Mouse (Mus musculus) common myeloid progenitor, adult 5-6 weeks (primary cell): Measurements from ENCODE around the gene Ccnd3. TPM values are rescaled to one million over a fixed set of nuclear protein-coding genes. Genes with fewer than 3 reads are reported as not detected.

Source experiments
- ATAC-seq: replicated peaks from 2 replicates; pipeline ENCODE4 v1.8.0; 2016; ENCODE audit warnings: low read depth, mild to moderate bottlenecking, moderate TSS enrichment, inconsistent platforms; ENCODE audit not compliant: poor library complexity, severe bottlenecking
- total RNA-seq: library from RNA; stranded (forward); fragments of 200-1000, 187-1606 nt; gene quantifications from 2 replicates; pipeline ENCODE4 v1.2.3, GENCODE M21; 2017

Ccnd3 gene
- total RNA-seq, 1 experiment from 2014 or later = 61.9 TPM

DNA sequence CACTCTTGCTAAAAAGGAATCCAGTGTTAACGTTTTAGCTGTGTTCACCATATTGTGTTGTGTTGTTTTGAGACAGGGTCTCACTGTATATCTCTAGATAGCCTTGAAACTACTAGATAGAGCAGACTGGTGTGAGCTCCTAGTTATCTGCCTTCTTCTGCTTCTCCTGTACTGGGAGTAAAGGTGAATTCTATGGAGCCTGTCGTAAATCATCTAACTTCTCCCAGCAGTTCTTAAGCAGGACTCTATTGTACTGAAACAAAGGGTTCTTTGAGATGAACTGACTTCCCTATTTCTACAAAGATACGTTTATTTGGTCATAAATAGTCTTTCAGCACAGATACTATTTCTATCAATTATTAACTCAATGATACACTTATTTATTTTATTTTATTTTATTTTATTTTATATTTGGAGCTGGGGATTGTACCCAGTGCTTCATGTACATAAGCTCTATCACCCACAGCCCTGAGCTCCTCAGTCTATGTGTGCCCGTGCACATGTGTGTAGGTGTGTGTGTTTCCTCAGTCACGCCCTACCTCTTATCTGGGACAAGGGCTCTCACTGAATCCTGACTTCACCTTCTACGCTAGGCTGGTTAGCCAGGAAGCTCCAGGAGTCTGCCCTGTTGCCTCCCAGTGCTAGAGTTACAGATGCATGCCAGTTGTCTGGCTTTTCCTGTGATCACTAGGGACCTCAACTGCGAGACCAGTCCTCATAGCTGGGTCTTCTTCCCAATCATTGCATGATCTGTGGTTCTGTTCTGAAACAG, 129.3 kb downstream of the Ccnd3 start:
- no peak for ATAC-seq

DNA sequence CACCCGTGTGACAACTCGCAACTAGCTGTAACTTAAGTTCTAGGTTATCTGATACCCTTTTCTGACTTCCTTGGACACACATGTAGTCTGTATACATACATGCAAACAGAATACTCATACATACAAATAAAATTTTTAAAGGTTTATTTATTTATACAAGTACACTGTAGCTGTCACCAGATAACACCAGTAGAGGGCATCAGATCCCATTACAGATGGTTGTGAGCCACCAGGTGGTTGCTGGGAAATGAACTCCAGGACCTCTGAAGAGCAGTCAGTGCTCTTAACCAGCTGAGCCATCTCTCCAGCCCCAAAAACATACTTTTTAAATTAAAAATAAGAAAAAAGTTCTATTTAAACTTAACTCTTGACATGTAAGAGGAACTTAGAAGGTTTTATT, 138.1 kb downstream of the Ccnd3 start:
- ATAC-seq = no peak

DNA sequence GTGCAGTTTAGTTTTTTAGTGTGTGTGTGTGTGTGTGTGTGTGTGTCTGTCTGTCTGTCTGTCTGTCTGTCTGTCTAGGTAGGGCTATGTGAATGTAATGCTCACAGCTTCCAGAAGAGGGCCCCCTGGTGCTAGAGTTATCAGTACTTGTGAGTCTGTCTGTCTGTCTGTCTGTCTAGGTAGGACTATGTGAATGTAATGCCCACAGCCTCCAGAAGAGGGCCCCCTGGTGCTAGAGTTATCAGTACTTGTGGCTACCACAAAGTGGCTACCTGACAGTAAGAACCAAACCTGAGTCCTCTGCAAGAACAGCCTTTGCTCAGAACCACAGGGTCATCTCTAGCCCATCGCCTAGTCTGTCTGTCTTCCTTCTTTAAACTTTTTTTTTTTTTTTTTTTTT, 141.8 kb downstream of the Ccnd3 start:
- ATAC-seq = peak; percentile 93

DNA sequence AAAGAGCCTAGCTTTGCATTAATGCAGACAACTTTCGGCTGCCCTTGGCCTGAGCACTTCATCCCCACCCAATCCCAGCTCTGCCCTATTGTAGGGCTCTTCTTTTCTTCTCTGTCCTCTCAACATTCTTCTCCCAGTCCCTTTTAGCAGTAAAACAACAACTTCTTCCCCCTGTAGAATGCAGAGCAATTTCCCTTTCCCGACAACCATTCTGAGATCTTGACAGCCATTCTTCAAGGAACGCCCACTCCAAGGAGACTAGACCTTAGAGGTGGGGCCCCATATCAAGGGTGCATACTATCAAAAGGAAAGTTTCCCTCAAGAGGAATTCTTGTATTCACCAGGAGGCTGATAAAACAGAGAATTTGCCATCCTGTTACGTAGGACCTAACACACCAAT, 144.1 kb downstream of the Ccnd3 start:
- no peak for ATAC-seq

Other genes with a start within 250 kb of the Ccnd3 start
- gene Mrps10, start 136.2 kb upstream of the Ccnd3 start, total RNA-seq = 56.6 and 62.0 TPM in 2 replicates
- gene Guca1b, start 119.7 kb upstream of the Ccnd3 start, total RNA-seq = not detected in 2 replicates
- 1.4 TPM in 1 of 2 replicates, not detected in the other for gene Guca1a, start 104.5 kb upstream of the Ccnd3 start, total RNA-seq
- 0.39 and 0.87 TPM in 2 replicates for gene AI661453, start 68.4 kb upstream of the Ccnd3 start, total RNA-seq
- 1.2 TPM in 1 of 2 replicates, not detected in the other for gene 1700001C19Rik, start 67.7 kb upstream of the Ccnd3 start, total RNA-seq
- 45.2 and 64.5 TPM in 2 replicates for gene Taf8, start 2.8 kb upstream of the Ccnd3 start, total RNA-seq
- 14.7 and 18.3 TPM in 2 replicates for gene Bysl, start 106.4 kb downstream of the Ccnd3 start, total RNA-seq
- gene Med20, start 106.5 kb downstream of the Ccnd3 start, total RNA-seq = 32.2 and 42.8 TPM in 2 replicates
- 0.69 and 0.97 TPM in 2 replicates for gene Gm20517, start 106.5 kb downstream of the Ccnd3 start, total RNA-seq
- 4.9 and 11.4 TPM in 2 replicates for gene Usp49, start 125.6 kb downstream of the Ccnd3 start, total RNA-seq
- gene Tomm6, start 183.3 kb downstream of the Ccnd3 start, total RNA-seq = 64.8 and 74.6 TPM in 2 replicates
- gene Frs3, start 184.0 kb downstream of the Ccnd3 start, total RNA-seq = 0.92 and 1.6 TPM in 2 replicates
- 0.10 and 0.41 TPM in 2 replicates for gene Gm21981, start 189.4 kb downstream of the Ccnd3 start, total RNA-seq
- gene Prickle4, start 189.7 kb downstream of the Ccnd3 start, total RNA-seq = 0.27 and 0.34 TPM in 2 replicates
- not detected in 2 replicates for gene Pgc, start 221.8 kb downstream of the Ccnd3 start, total RNA-seq
- gene Tfeb, start 232.0 kb downstream of the Ccnd3 start, total RNA-seq = 5.8 and 6.4 TPM in 2 replicates